Mouse (Mus musculus): Measurements from ENCODE around the gene Ginm1. TPM values are rescaled to one million over a fixed set of nuclear protein-coding genes. Genes with fewer than 3 reads are reported as not detected.
"Not testable (repeated sequence)": the region's sequence is repeated elsewhere in the genome, so short reads cannot be mapped to it uniquely, and the experiment has no call there.

Ginm1 gene
- polyA plus RNA-seq, 1 experiment from 2014 or later, result 81.0 TPM

GRCm38 (mm10) chr10:7757544-7757943, 35.1 kb downstream of the Ginm1 start:
- H3K9me3 ChIP-seq (ENCODE audit: control insufficient read depth, low read depth, low read length), result no peaks in the 10 kb centered on the region
- H3K4me1 ChIP-seq (ENCODE audit: control insufficient read depth, insufficient read depth, low read length), result no peaks in the 10 kb centered on the region
- WGBS, result 95% methylated on average over 2 of the region's 2 CpGs
- no peak overlapping the region for H3K4me2 ChIP-seq (replicated peaks; ENCODE audit: low read depth, low read length)
- H3K27me3 ChIP-seq (ENCODE audit: control insufficient read depth, insufficient read depth, low read length), result no peaks in the 10 kb centered on the region
- H3K9ac ChIP-seq (replicated peaks; ENCODE audit: low read depth, low read length), result no peak overlapping the region
- peaks cover 36% of the 10 kb centered on the region for H3K36me3 ChIP-seq (ENCODE audit: control insufficient read depth, insufficient read depth, low read length)
- no peak overlapping the region for H3K4me3 ChIP-seq (ENCODE audit: low read depth, low read length)
- ATAC-seq (ENCODE audit: insufficient number of reproducible peaks, insufficient read depth, low FRiP score, low read depth), result no peak
- H3K27ac ChIP-seq (ENCODE audit: low read length), result no peak overlapping the region

GRCm38 (mm10) chr10:7748752-7749151, 43.9 kb downstream of the Ginm1 start:
- Histone ChIP-seq H3K9ac (replicated peaks; ENCODE audit: low read depth, low read length) (no peak overlapping the region), H3K9me3 (ENCODE audit: control insufficient read depth, low read depth, low read length) (no peaks in the 10 kb centered on the region), H3K36me3 (ENCODE audit: control insufficient read depth, insufficient read depth, low read length) (peaks cover 42% of the 10 kb centered on the region), H3K4me3 (ENCODE audit: low read depth, low read length) (no peak overlapping the region), H3K27ac (ENCODE audit: low read length) (no peak overlapping the region), H3K27me3 (ENCODE audit: control insufficient read depth, insufficient read depth, low read length) (no peaks in the 10 kb centered on the region), H3K4me2 (replicated peaks; ENCODE audit: low read depth, low read length) (no peak overlapping the region), H3K4me1 (ENCODE audit: control insufficient read depth, insufficient read depth, low read length) (no peaks in the 10 kb centered on the region)
- 85% methylated on average over 6 of the region's 6 CpGs for WGBS
- no peak for ATAC-seq (ENCODE audit: insufficient number of reproducible peaks, insufficient read depth, low FRiP score, low read depth)

- not testable (repeated sequence) for H3K9ac ChIP-seq (replicated peaks; ENCODE audit: low read depth, low read length); H3K9me3 ChIP-seq (ENCODE audit: control insufficient read depth, low read depth, low read length); H3K4me2 ChIP-seq (replicated peaks; ENCODE audit: low read depth, low read length); H3K4me1 ChIP-seq (ENCODE audit: control insufficient read depth, insufficient read depth, low read length); H3K4me3 ChIP-seq (ENCODE audit: low read depth, low read length); H3K27ac ChIP-seq (ENCODE audit: low read length); H3K27me3 ChIP-seq (ENCODE audit: control insufficient read depth, insufficient read depth, low read length); ATAC-seq (ENCODE audit: insufficient number of reproducible peaks, insufficient read depth, low FRiP score, low read depth)
- H3K36me3 ChIP-seq (ENCODE audit: control insufficient read depth, insufficient read depth, low read length), result peaks cover 40% of the 10 kb centered on the region
- 89% methylated on average over 6 of the region's 6 CpGs for WGBS
Measured at GRCm38 (mm10) chr10:7745528-7745927, 47.1 kb downstream of the Ginm1 start.

- Histone ChIP-seq H3K27ac (ENCODE audit: low read length) (no peak overlapping the region), H3K4me3 (ENCODE audit: low read depth, low read length) (no peak overlapping the region), H3K4me2 (replicated peaks; ENCODE audit: low read depth, low read length) (no peak overlapping the region), H3K36me3 (ENCODE audit: control insufficient read depth, insufficient read depth, low read length) (peaks cover 16% of the 10 kb centered on the region; the same call in 1 of the 2 replicates), H3K4me1 (ENCODE audit: control insufficient read depth, insufficient read depth, low read length) (no peaks in the 10 kb centered on the region), H3K27me3 (ENCODE audit: control insufficient read depth, insufficient read depth, low read length) (no peaks in the 10 kb centered on the region), H3K9me3 (ENCODE audit: control insufficient read depth, low read depth, low read length) (no peaks in the 10 kb centered on the region), H3K9ac (replicated peaks; ENCODE audit: low read depth, low read length) (no peak overlapping the region)
- WGBS, result 60% methylated on average over 3 of the region's 3 CpGs
- no peak for ATAC-seq (ENCODE audit: insufficient number of reproducible peaks, insufficient read depth, low FRiP score, low read depth)
Measured at GRCm38 (mm10) chr10:7737914-7738313, 54.7 kb downstream of the Ginm1 start.

GRCm38 (mm10) chr10:7737122-7737521, 55.5 kb downstream of the Ginm1 start:
- peaks cover 11% of the 10 kb centered on the region; the same call in 1 of the 2 replicates for H3K36me3 ChIP-seq (ENCODE audit: control insufficient read depth, insufficient read depth, low read length)
- no peak overlapping the region for H3K4me2 ChIP-seq (replicated peaks; ENCODE audit: low read depth, low read length)
- no peaks in the 10 kb centered on the region for H3K4me1 ChIP-seq (ENCODE audit: control insufficient read depth, insufficient read depth, low read length)
- no peak for ATAC-seq (ENCODE audit: insufficient number of reproducible peaks, insufficient read depth, low FRiP score, low read depth)
- no peak overlapping the region for H3K9ac ChIP-seq (replicated peaks; ENCODE audit: low read depth, low read length)
- no peak overlapping the region for H3K4me3 ChIP-seq (ENCODE audit: low read depth, low read length)
- no peak overlapping the region for H3K27ac ChIP-seq (ENCODE audit: low read length)
- H3K27me3 ChIP-seq (ENCODE audit: control insufficient read depth, insufficient read depth, low read length), result no peaks in the 10 kb centered on the region
- no peaks in the 10 kb centered on the region for H3K9me3 ChIP-seq (ENCODE audit: control insufficient read depth, low read depth, low read length)

GRCm38 (mm10) chr10:7731582-7731981, 61.0 kb downstream of the Ginm1 start:
- Histone ChIP-seq H3K27me3 (ENCODE audit: control insufficient read depth, insufficient read depth, low read length) (no peaks in the 10 kb centered on the region), H3K36me3 (ENCODE audit: control insufficient read depth, insufficient read depth, low read length) (no peaks in the 10 kb centered on the region), H3K4me1 (ENCODE audit: control insufficient read depth, insufficient read depth, low read length) (peaks cover 2% of the 10 kb centered on the region; the same call in 1 of the 2 replicates), H3K4me3 (ENCODE audit: low read depth, low read length) (no peak overlapping the region), H3K27ac (ENCODE audit: low read length) (no peak overlapping the region), H3K9ac (replicated peaks; ENCODE audit: low read depth, low read length) (no peak overlapping the region), H3K4me2 (replicated peaks; ENCODE audit: low read depth, low read length) (no peak overlapping the region), H3K9me3 (ENCODE audit: control insufficient read depth, low read depth, low read length) (no peaks in the 10 kb centered on the region)
- ATAC-seq (ENCODE audit: insufficient number of reproducible peaks, insufficient read depth, low FRiP score, low read depth), result no peak

GRCm38 (mm10) chr10:7727011-7727410, 65.6 kb downstream of the Ginm1 start:
- 15% methylated on average over 3 of the region's 3 CpGs for WGBS
- H3K27me3 ChIP-seq (ENCODE audit: control insufficient read depth, insufficient read depth, low read length), result no peaks in the 10 kb centered on the region
- no peak overlapping the region for H3K9ac ChIP-seq (replicated peaks; ENCODE audit: low read depth, low read length)
- no peak for ATAC-seq (ENCODE audit: insufficient number of reproducible peaks, insufficient read depth, low FRiP score, low read depth)
- H3K9me3 ChIP-seq (ENCODE audit: control insufficient read depth, low read depth, low read length), result no peaks in the 10 kb centered on the region
- H3K4me3 ChIP-seq (ENCODE audit: low read depth, low read length), result peak overlapping the region; percentile 82
- H3K36me3 ChIP-seq (ENCODE audit: control insufficient read depth, insufficient read depth, low read length), result no peaks in the 10 kb centered on the region
- no peak overlapping the region for H3K27ac ChIP-seq (ENCODE audit: low read length)
- peak overlapping the region; percentile 60 for H3K4me2 ChIP-seq (replicated peaks; ENCODE audit: low read depth, low read length)
- peaks cover 2% of the 10 kb centered on the region; the same call in 1 of the 2 replicates for H3K4me1 ChIP-seq (ENCODE audit: control insufficient read depth, insufficient read depth, low read length)

GRCm38 (mm10) chr10:7726501-7726812, 66.2 kb downstream of the Ginm1 start:
- no peak for ATAC-seq (ENCODE audit: insufficient number of reproducible peaks, insufficient read depth, low FRiP score, low read depth)
- H3K27ac ChIP-seq (ENCODE audit: low read length), result no peak overlapping the region; the same call in 1 of the 2 replicates
- 0% methylated on average over 8 of the region's 8 CpGs for WGBS

GRCm38 (mm10) chr10:7725751-7726500, 66.7 kb downstream of the Ginm1 start, which contains the start of gene Katna1:
Katna1 (plus strand) TSS chr10:7726000.
- Histone ChIP-seq H3K4me1 (ENCODE audit: control insufficient read depth, insufficient read depth, low read length) (peaks cover 2% of the 10 kb centered on the region; the same call in 1 of the 2 replicates), H3K4me3 (ENCODE audit: low read depth, low read length) (peak within 1 kb of the TSS; percentile 82), H3K4me2 (replicated peaks; ENCODE audit: low read depth, low read length) (peak within 1 kb of the TSS; percentile 60), H3K27me3 (ENCODE audit: control insufficient read depth, insufficient read depth, low read length) (no peaks in the 10 kb centered on the region), H3K36me3 (ENCODE audit: control insufficient read depth, insufficient read depth, low read length) (no peaks in the 10 kb centered on the region), H3K27ac (ENCODE audit: low read length) (peak within 1 kb of the TSS; percentile 66), H3K9me3 (ENCODE audit: control insufficient read depth, low read depth, low read length) (no peaks in the 10 kb centered on the region), H3K9ac (replicated peaks; ENCODE audit: low read depth, low read length) (peak within 1 kb of the TSS; percentile 77)
- WGBS, result under 1% methylated on average over 49 of the region's 49 CpGs
- peak; percentile 98 for ATAC-seq (ENCODE audit: insufficient number of reproducible peaks, insufficient read depth, low FRiP score, low read depth)

More at GRCm38 (mm10) chr10:7726501-7726812, 66.2 kb downstream of the Ginm1 start:
- Histone ChIP-seq H3K9me3 (ENCODE audit: control insufficient read depth, low read depth, low read length) (no peaks in the 10 kb centered on the region), H3K4me3 (ENCODE audit: low read depth, low read length) (peak overlapping the region; percentile 82), H3K27me3 (ENCODE audit: control insufficient read depth, insufficient read depth, low read length) (no peaks in the 10 kb centered on the region), H3K36me3 (ENCODE audit: control insufficient read depth, insufficient read depth, low read length) (no peaks in the 10 kb centered on the region), H3K9ac (replicated peaks; ENCODE audit: low read depth, low read length) (peak overlapping the region; percentile 77), H3K4me2 (replicated peaks; ENCODE audit: low read depth, low read length) (peak overlapping the region; percentile 60), H3K4me1 (ENCODE audit: control insufficient read depth, insufficient read depth, low read length) (peaks cover 2% of the 10 kb centered on the region; the same call in 1 of the 2 replicates)

Data from stomach, embryonic 14.5 days (tissue).